ENCODE assay signal across 24 mouse cellular contexts in genomic region chr11:121502000-121502860, GRCm38 (mm10). TPM values are rescaled to one million over a fixed set of nuclear protein-coding genes. Genes with fewer than 3 reads are reported as not detected.
DNase-seq lines count a peak whose midpoint lies in the region; ATAC-seq and TF ChIP-seq lines count a peak whose summit lies in the region.
"Had no signal": no experiment of that assay in that cellular context is flagged by ENCODE, and none has a peak within 500 bp of the region (broad histone marks: within the 10 kb centered on the region; RNA-seq: fewer than 3 reads in every experiment).

No protein-coding gene starts in this region.

- DNase-seq in left cerebral cortex, postnatal 14 days (ENCODE audit: low spot score in 2 of 2) = peak; percentile 23 to 25
- DNase-seq in left cerebral cortex, postnatal 10 days (ENCODE audit: extremely low spot score in 1 of 2, low spot score in 2 of 2) = no peak
- DNase-seq in Patski (ENCODE audit: low read depth, low spot score) (peak; percentile 1), adipocyte (ENCODE audit: low spot score) (no peak)
- DNase-seq in midbrain, embryonic 11.5 days (ENCODE audit: low spot score, missing footprints) = no peak
- DNase-seq: adrenal gland, adult 8-10 months; cerebellum, adult 11 months; cerebellum, postnatal 14 days; gastrocnemius, adult 2 months; heart, postnatal 14 days; kidney, adult 2 months; kidney, postnatal 10 days; lung, adult 18-20 months; right cerebral cortex, postnatal 25 days; thymus, adult 18-20 months had no signal

- no peak overlapping the region for H3ac ChIP-seq in C2C12 (ENCODE audit: control insufficient read depth, insufficient read length, low read depth)
- H3ac ChIP-seq in myocyte (ENCODE audit: control insufficient read depth, insufficient read length) = no peak overlapping the region

- H3K27ac ChIP-seq in midbrain, embryonic 11.5 days (ENCODE audit: low read depth, low read length) = no peak overlapping the region
- H3K27ac ChIP-seq: embryonic facial prominence, embryonic 15.5 days; forebrain, embryonic 10.5 days; gastrocnemius, adult 2 months; hindbrain, embryonic 13.5 days; midbrain, embryonic 13.5 days had no signal

- no peaks in the 10 kb centered on the region for H3K9me3 ChIP-seq in midbrain, embryonic 11.5 days (ENCODE audit: control insufficient read depth, low read length)
- H3K9me3 ChIP-seq: embryonic facial prominence, embryonic 15.5 days; forebrain, embryonic 10.5 days; hindbrain, embryonic 13.5 days; midbrain, embryonic 13.5 days had no signal

- no peak overlapping the region for H3K4me3 ChIP-seq in C2C12 (ENCODE audit: insufficient read depth, poor library complexity, severe bottlenecking)
- H3K4me3 ChIP-seq in myocyte = no peak overlapping the region
- H3K4me3 ChIP-seq in midbrain, embryonic 11.5 days (ENCODE audit: low read depth, low read length) = no peak overlapping the region
- H3K4me3 ChIP-seq: embryonic facial prominence, embryonic 15.5 days; forebrain, embryonic 10.5 days; gastrocnemius, adult 2 months; hindbrain, embryonic 13.5 days; midbrain, embryonic 13.5 days had no signal

- WGBS in midbrain, embryonic 11.5 days = 85% methylated on average over 4 of the region's 4 CpGs

- H3K9ac ChIP-seq in midbrain, embryonic 11.5 days (ENCODE audit: low read length) = no peak overlapping the region
- H3K9ac ChIP-seq: embryonic facial prominence, embryonic 15.5 days; hindbrain, embryonic 13.5 days; midbrain, embryonic 13.5 days had no signal

- H3K4me1 ChIP-seq in midbrain, embryonic 11.5 days (ENCODE audit: control insufficient read depth, insufficient read depth, low read length) = no peaks in the 10 kb centered on the region
- H3K4me1 ChIP-seq: embryonic facial prominence, embryonic 15.5 days; forebrain, embryonic 10.5 days; hindbrain, embryonic 13.5 days; midbrain, embryonic 13.5 days had no signal

- H3K36me3 ChIP-seq in C2C12 (ENCODE audit: control insufficient read depth, insufficient read depth) (peaks cover 60% of the 10 kb centered on the region), myocyte (ENCODE audit: control insufficient read depth, insufficient read depth) (peaks cover 5% of the 10 kb centered on the region)
- no peaks in the 10 kb centered on the region; the same call in 1 of the 2 replicates for H3K36me3 ChIP-seq in midbrain, embryonic 11.5 days (ENCODE audit: control insufficient read depth, insufficient read depth, low read length)

- H3K27me3 ChIP-seq in C2C12 (ENCODE audit: control insufficient read depth, insufficient read depth, insufficient read length) (no peaks in the 10 kb centered on the region), Patski (no peaks in the 10 kb centered on the region), myocyte (ENCODE audit: control insufficient read depth, insufficient read depth, insufficient read length) (no peaks in the 10 kb centered on the region)
- H3K27me3 ChIP-seq in midbrain, embryonic 11.5 days (ENCODE audit: control insufficient read depth, insufficient read depth, low read length) = no peaks in the 10 kb centered on the region
- H3K27me3 ChIP-seq: embryonic facial prominence, embryonic 15.5 days; hindbrain, embryonic 13.5 days; midbrain, embryonic 13.5 days had no signal

- TF ChIP-seq CTCF in C2C12 (IDR thresholded peaks at IDR 0.05; ENCODE audit: control insufficient read depth, insufficient read depth, insufficient read length) = no peak
- no peak for TF ChIP-seq CTCF in Patski (IDR thresholded peaks at IDR 0.05)

- TF ChIP-seq POLR2A in myocyte (IDR thresholded peaks at IDR 0.05; ENCODE audit: insufficient read length, low read depth) = no peak

- no peaks in the 10 kb centered on the region for H3K79me3 ChIP-seq in C2C12 (ENCODE audit: low read depth)

- intact Hi-C loops in left cerebral cortex, postnatal 14 days (cut with DNase I) = no loop called here
- intact Hi-C loops in left cerebral cortex, postnatal 10 days (cut with DNase I) = no loop called here

- in situ Hi-C loops in Patski (cut with MboI; ENCODE audit: low pct_unique_long_range_greater_than_20kb) = no loop called here

- ATAC-seq in Patski = no peak
- ATAC-seq in midbrain, embryonic 11.5 days (ENCODE audit: low FRiP score) = no peak
- ATAC-seq: inflammation-experienced regulatory T-cells, adult 6 months; midbrain, embryonic 13.5 days had no signal

- peak overlapping the region; percentile 46 for H3K4me2 ChIP-seq in myocyte (ENCODE audit: low read depth)
- no peak overlapping the region for H3K4me2 ChIP-seq in midbrain, embryonic 11.5 days
- H3K4me2 ChIP-seq: embryonic facial prominence, embryonic 15.5 days; heart, embryonic 11.5 days; hindbrain, embryonic 13.5 days; liver, embryonic 11.5 days; midbrain, embryonic 13.5 days had no signal

- H3K79me2 ChIP-seq in C2C12 (ENCODE audit: control insufficient read depth, insufficient read depth) = no peaks in the 10 kb centered on the region
- no peaks in the 10 kb centered on the region for H3K79me2 ChIP-seq in myocyte (ENCODE audit: control insufficient read depth, insufficient read depth)

- CTCF ChIA-PET in Patski (lab: Charles Lee) = interaction anchor here (1.0 kb wide), 1 partner anchor 16 kb away, joined by 3 read pairs; no protein-coding TSS in a partner anchor

- POLR2A ChIA-PET in Patski (lab: Charles Lee) = interaction anchor here (0.5 to 1.1 kb wide), 2 partner anchors 18 to 411 kb away, joined by 3 to 4 read pairs; no protein-coding TSS in a partner anchor

TF ChIP-seq in C2C12, 6 proteins besides CTCF, POLR2A, EP300 and RAD21:
- TF ChIP-seq USF1 (IDR thresholded peaks at IDR 0.05; ENCODE audit: low read depth) (no peak), CEBPB (IDR thresholded peaks at IDR 0.05; ENCODE audit: low read depth) (no peak), MYOD1 (IDR thresholded peaks at IDR 0.05; ENCODE audit: control insufficient read depth, insufficient read length, low read depth) (peak; percentile 96), MYOG (IDR thresholded peaks at IDR 0.05; ENCODE audit: control insufficient read depth, extremely low read depth, insufficient read length) (no peak), FOSL1 (IDR thresholded peaks at IDR 0.05; ENCODE audit: insufficient read depth, low read length, poor library complexity, severe bottlenecking) (peak; percentile 71), MAX (IDR thresholded peaks at IDR 0.05) (peak; percentile 42)

TF ChIP-seq in myocyte, 11 proteins besides CTCF, POLR2A, EP300 and RAD21:
- TF ChIP-seq TCF3 (IDR thresholded peaks at IDR 0.05; ENCODE audit: insufficient read length, low read depth) = peak; percentile 58
- TF ChIP-seq E2F4 (IDR thresholded peaks at IDR 0.05; ENCODE audit: insufficient read depth) = no peak
- peak; percentile 82 to 95 (median 91) for TF ChIP-seq MYOD1 (IDR thresholded peaks at IDR 0.05; ENCODE audit: control insufficient read depth in 1 of 3, insufficient read length in 2 of 3, low read depth in 2 of 3)
- no peak for TF ChIP-seq POLR2AphosphoS2 (IDR thresholded peaks at IDR 0.05; ENCODE audit: insufficient read length, low read depth)
- TF ChIP-seq MYOG (IDR thresholded peaks at IDR 0.05; ENCODE audit: control insufficient read depth in 1 of 3, insufficient read depth in 1 of 3, insufficient read length in 2 of 3, low read depth in 2 of 3) = peak in 2 of 3 experiments; percentile 51 to 88
- TF ChIP-seq USF1 (IDR thresholded peaks at IDR 0.05; ENCODE audit: low read depth) = no peak
- TF ChIP-seq TCF12 (IDR thresholded peaks at IDR 0.05; ENCODE audit: insufficient read depth, poor library complexity, severe bottlenecking) = peak; percentile 96

RNA-seq across cellular contexts. Expression of gene Zfp750, which starts 16.9 kb away (rescaled TPM):
- not detected for total RNA-seq in left cerebral cortex, postnatal 14 days (2021)
- total RNA-seq in left cerebral cortex, postnatal 10 days (2021) = not detected
- polyA plus RNA-seq in C2C12 (2012; fragmentation: generic; extraction: Trizol) (0.11 TPM), Patski (2021) (not detected), myocyte (2012; fragmentation: generic; extraction: Trizol) (0.66 TPM)
- polyA plus RNA-seq in midbrain, embryonic 11.5 days (2014; fragmentation: Nextera tagmentation; extraction: Ambion mirVana) = 0.17 and 0.20 TPM in 2 replicates
- total RNA-seq: heart, postnatal 14 days had no signal

RNA-seq across cellular contexts. Expression of gene Tbcd, which starts 50.5 kb away (rescaled TPM):
- total RNA-seq in left cerebral cortex, postnatal 14 days (2021) = 10 to 100 TPM; 45.9 to 48.2 TPM
- total RNA-seq in left cerebral cortex, postnatal 10 days (2021) = 10 to 100 TPM; 57.4 to 57.9 TPM
- polyA plus RNA-seq in C2C12 (2012; fragmentation: generic; extraction: Trizol) (69.2 TPM), Patski (2021) (57.5 TPM), myocyte (2012; fragmentation: generic; extraction: Trizol) (111 TPM)
- 33.6 and 36.9 TPM in 2 replicates for polyA plus RNA-seq in midbrain, embryonic 11.5 days (2014; fragmentation: Nextera tagmentation; extraction: Ambion mirVana)

Comparison
In these comparisons a context has a peak if more than half of its experiments do, and no peak if none do; other contexts are left out.
1. DNase-seq: peak in left cerebral cortex, postnatal 14 days (2 of 2) and Patski (single experiment); none in left cerebral cortex, postnatal 10 days (0 of 2), midbrain, embryonic 11.5 days (single experiment) and adipocyte (single experiment).